Mouse (Mus musculus): ENCODE data around the gene Tmem30a. TPM values are rescaled to one million over a fixed set of nuclear protein-coding genes. Genes with fewer than 3 reads are reported as not detected.

The Tmem30a gene
- polyA plus RNA-seq, 1 experiment from 2014 or later = 96.6 TPM

GRCm38 (mm10) chr9:79765329-79765728 lies 28.0 kb downstream of the Tmem30a start:
- H3K27ac ChIP-seq (ENCODE audit: low read length) = peak overlapping the region; percentile 81
- H3K4me2 ChIP-seq (ENCODE audit: low read depth, low read length) = no peak overlapping the region
- 50% methylated on average over 4 of the region's 4 CpGs for WGBS
- no peak overlapping the region for H3K9ac ChIP-seq (ENCODE audit: low read length)
- peaks cover 10% of the 10 kb centered on the region for H3K4me1 ChIP-seq (replicated peaks; ENCODE audit: control insufficient read depth, insufficient read depth, low read length)
- H3K9me3 ChIP-seq (ENCODE audit: control insufficient read depth, low read length) = no peaks in the 10 kb centered on the region
- no peaks in the 10 kb centered on the region for H3K36me3 ChIP-seq (ENCODE audit: control insufficient read depth, insufficient read depth, low read length)
- H3K4me3 ChIP-seq (ENCODE audit: low read length) = no peak overlapping the region
- peak; percentile 76 for ATAC-seq (ENCODE audit: low read depth)
- H3K27me3 ChIP-seq (ENCODE audit: control insufficient read depth, insufficient read depth, low read depth, low read length) = no peaks in the 10 kb centered on the region

GRCm38 (mm10) chr9:79762519-79762918 lies 30.8 kb downstream of the Tmem30a start:
- Histone ChIP-seq H3K36me3 (ENCODE audit: control insufficient read depth, insufficient read depth, low read length) (no peaks in the 10 kb centered on the region), H3K4me1 (replicated peaks; ENCODE audit: control insufficient read depth, insufficient read depth, low read length) (peaks cover 20% of the 10 kb centered on the region), H3K4me2 (ENCODE audit: low read depth, low read length) (no peak overlapping the region), H3K9ac (ENCODE audit: low read length) (no peak overlapping the region), H3K27me3 (ENCODE audit: control insufficient read depth, insufficient read depth, low read depth, low read length) (no peaks in the 10 kb centered on the region), H3K27ac (ENCODE audit: low read length) (no peak overlapping the region; the same call in 1 of the 2 replicates), H3K4me3 (ENCODE audit: low read length) (no peak overlapping the region), H3K9me3 (ENCODE audit: control insufficient read depth, low read length) (no peaks in the 10 kb centered on the region)
- WGBS = 61% methylated on average over 6 of the region's 6 CpGs
- no peak for ATAC-seq (ENCODE audit: low read depth)

- peak; percentile 40; the same call in 1 of the 2 replicates for ATAC-seq (ENCODE audit: low read depth)
Observed at GRCm38 (mm10) chr9:79760076-79760475, 33.2 kb downstream of the Tmem30a start.

GRCm38 (mm10) chr9:79759385-79760005 lies 33.8 kb downstream of the Tmem30a start, which contains the start of gene Cox7a2:
Gene Cox7a2, minus strand, starts transcription at chr9:79759878.
- Histone ChIP-seq H3K36me3 (ENCODE audit: control insufficient read depth, insufficient read depth, low read length) (peaks cover 7% of the 10 kb centered on the region), H3K4me1 (replicated peaks; ENCODE audit: control insufficient read depth, insufficient read depth, low read length) (peaks cover 12% of the 10 kb centered on the region), H3K27ac (ENCODE audit: low read length) (peak within 1 kb of the TSS; percentile 84), H3K4me3 (ENCODE audit: low read length) (peak within 1 kb of the TSS; percentile 94), H3K27me3 (ENCODE audit: control insufficient read depth, insufficient read depth, low read depth, low read length) (no peaks in the 10 kb centered on the region), H3K9me3 (ENCODE audit: control insufficient read depth, low read length) (no peaks in the 10 kb centered on the region), H3K9ac (ENCODE audit: low read length) (peak within 1 kb of the TSS; percentile 92), H3K4me2 (ENCODE audit: low read depth, low read length) (peak within 1 kb of the TSS; percentile 78)
- ATAC-seq (ENCODE audit: low read depth) = peak; percentile 99
- WGBS = under 1% methylated on average over 49 of the region's 49 CpGs

More at GRCm38 (mm10) chr9:79760076-79760475, 33.2 kb downstream of the Tmem30a start:
- H3K9me3 ChIP-seq (ENCODE audit: control insufficient read depth, low read length) = no peaks in the 10 kb centered on the region
- WGBS = 3% methylated on average over 14 of the region's 14 CpGs
- peak overlapping the region; percentile 84 for H3K27ac ChIP-seq (ENCODE audit: low read length)
- H3K9ac ChIP-seq (ENCODE audit: low read length) = peak overlapping the region; percentile 70
- H3K4me3 ChIP-seq (ENCODE audit: low read length) = peak overlapping the region; percentile 94
- no peaks in the 10 kb centered on the region for H3K27me3 ChIP-seq (ENCODE audit: control insufficient read depth, insufficient read depth, low read depth, low read length)
- peaks cover 4% of the 10 kb centered on the region for H3K36me3 ChIP-seq (ENCODE audit: control insufficient read depth, insufficient read depth, low read length)
- H3K4me2 ChIP-seq (ENCODE audit: low read depth, low read length) = peak overlapping the region; percentile 60
- H3K4me1 ChIP-seq (replicated peaks; ENCODE audit: control insufficient read depth, insufficient read depth, low read length) = peaks cover 16% of the 10 kb centered on the region

GRCm38 (mm10) chr9:79755311-79755710 lies 38.0 kb downstream of the Tmem30a start:
- no peaks in the 10 kb centered on the region for H3K9me3 ChIP-seq (ENCODE audit: control insufficient read depth, low read length)
- no peak overlapping the region for H3K27ac ChIP-seq (ENCODE audit: low read length)
- no peak overlapping the region for H3K4me2 ChIP-seq (ENCODE audit: low read depth, low read length)
- H3K36me3 ChIP-seq (ENCODE audit: control insufficient read depth, insufficient read depth, low read length) = peaks cover 13% of the 10 kb centered on the region
- ATAC-seq (ENCODE audit: low read depth) = no peak
- no peak overlapping the region for H3K9ac ChIP-seq (ENCODE audit: low read length)
- H3K4me1 ChIP-seq (replicated peaks; ENCODE audit: control insufficient read depth, insufficient read depth, low read length) = peaks cover 10% of the 10 kb centered on the region
- H3K27me3 ChIP-seq (ENCODE audit: control insufficient read depth, insufficient read depth, low read depth, low read length) = no peaks in the 10 kb centered on the region
- 93% methylated on average over 4 of the region's 4 CpGs for WGBS
- no peak overlapping the region for H3K4me3 ChIP-seq (ENCODE audit: low read length)

- no peak for ATAC-seq (ENCODE audit: low read depth)
- no peaks in the 10 kb centered on the region for H3K9me3 ChIP-seq (ENCODE audit: control insufficient read depth, low read length)
- no peaks in the 10 kb centered on the region for H3K27me3 ChIP-seq (ENCODE audit: control insufficient read depth, insufficient read depth, low read depth, low read length)
- no peak overlapping the region for H3K27ac ChIP-seq (ENCODE audit: low read length)
- no peak overlapping the region for H3K4me2 ChIP-seq (ENCODE audit: low read depth, low read length)
- no peaks in the 10 kb centered on the region for H3K4me1 ChIP-seq (replicated peaks; ENCODE audit: control insufficient read depth, insufficient read depth, low read length)
- peaks cover 16% of the 10 kb centered on the region for H3K36me3 ChIP-seq (ENCODE audit: control insufficient read depth, insufficient read depth, low read length)
- 70% methylated on average over 8 of the region's 8 CpGs for WGBS
- no peak overlapping the region for H3K4me3 ChIP-seq (ENCODE audit: low read length)
- H3K9ac ChIP-seq (ENCODE audit: low read length) = no peak overlapping the region
Observed at GRCm38 (mm10) chr9:79751846-79752245, 41.5 kb downstream of the Tmem30a start.

- 34% methylated on average over 7 of the region's 7 CpGs for WGBS
- Histone ChIP-seq H3K27ac (ENCODE audit: low read length) (no peak overlapping the region), H3K9ac (ENCODE audit: low read length) (no peak overlapping the region), H3K4me1 (replicated peaks; ENCODE audit: control insufficient read depth, insufficient read depth, low read length) (no peaks in the 10 kb centered on the region), H3K4me3 (ENCODE audit: low read length) (no peak overlapping the region), H3K4me2 (ENCODE audit: low read depth, low read length) (no peak overlapping the region), H3K27me3 (ENCODE audit: control insufficient read depth, insufficient read depth, low read depth, low read length) (no peaks in the 10 kb centered on the region), H3K9me3 (ENCODE audit: control insufficient read depth, low read length) (no peaks in the 10 kb centered on the region), H3K36me3 (ENCODE audit: control insufficient read depth, insufficient read depth, low read length) (peaks cover 12% of the 10 kb centered on the region)
- no peak for ATAC-seq (ENCODE audit: low read depth)
Observed at GRCm38 (mm10) chr9:79750709-79751108, 42.6 kb downstream of the Tmem30a start.

- Histone ChIP-seq H3K36me3 (ENCODE audit: control insufficient read depth, insufficient read depth, low read length) (0 out of 2 replicates have a peak, but pooled peaks cover 3% of the 10 kb centered on the region), H3K9ac (ENCODE audit: low read length) (no peak overlapping the region), H3K4me2 (ENCODE audit: low read depth, low read length) (no peak overlapping the region), H3K4me1 (replicated peaks; ENCODE audit: control insufficient read depth, insufficient read depth, low read length) (no peaks in the 10 kb centered on the region), H3K27me3 (ENCODE audit: control insufficient read depth, insufficient read depth, low read depth, low read length) (no peaks in the 10 kb centered on the region), H3K27ac (ENCODE audit: low read length) (no peak overlapping the region), H3K9me3 (ENCODE audit: control insufficient read depth, low read length) (no peaks in the 10 kb centered on the region), H3K4me3 (ENCODE audit: low read length) (no peak overlapping the region)
- ATAC-seq (ENCODE audit: low read depth) = no peak
- 59% methylated on average over 4 of the region's 4 CpGs for WGBS
Observed at GRCm38 (mm10) chr9:79745036-79745435, 48.3 kb downstream of the Tmem30a start.

- Histone ChIP-seq H3K4me2 (ENCODE audit: low read depth, low read length) (no peak overlapping the region), H3K4me1 (replicated peaks; ENCODE audit: control insufficient read depth, insufficient read depth, low read length) (no peaks in the 10 kb centered on the region), H3K4me3 (ENCODE audit: low read length) (no peak overlapping the region), H3K27me3 (ENCODE audit: control insufficient read depth, insufficient read depth, low read depth, low read length) (no peaks in the 10 kb centered on the region), H3K36me3 (ENCODE audit: control insufficient read depth, insufficient read depth, low read length) (no peaks in the 10 kb centered on the region), H3K9me3 (ENCODE audit: control insufficient read depth, low read length) (no peaks in the 10 kb centered on the region), H3K9ac (ENCODE audit: low read length) (no peak overlapping the region), H3K27ac (ENCODE audit: low read length) (no peak overlapping the region)
- no peak for ATAC-seq (ENCODE audit: low read depth)
- 76% methylated on average over 6 of the region's 6 CpGs for WGBS
Observed at GRCm38 (mm10) chr9:79735608-79736007, 57.7 kb downstream of the Tmem30a start.
